Mouse (Mus musculus): ENCODE data around the gene Uqcr11. TPM values are rescaled to one million over a fixed set of nuclear protein-coding genes. Genes with fewer than 3 reads are reported as not detected.
A peak's percentile ranks its signal among the peaks of the same experiment; 100 is the strongest.

The Uqcr11 gene
- total and polyA plus RNA-seq, 2 experiments from 2014 or later: 2,020 to 3,128 TPM

GRCm38 (mm10) chr10:80400704-80401161 lies 5.9 kb downstream of the Uqcr11 start:
- ATAC-seq (ENCODE audit: insufficient read depth, low read depth) (no peak), DNase-seq (ENCODE audit: low spot score) (no peak)
- no peaks in the 10 kb centered on the region for H3K27me3 ChIP-seq (ENCODE audit: control insufficient read depth, insufficient read depth, low read length)
- no peak overlapping the region for H3K4me3 ChIP-seq (ENCODE audit: low read depth, low read length)
- 0 out of 2 replicates have a peak overlapping the region, but pooled peaks have one; percentile 91 for H3K27ac ChIP-seq (ENCODE audit: low read depth)
- TF ChIP-seq EP300 (IDR thresholded peaks at IDR 0.05; ENCODE audit: low read depth): no peak
- TF ChIP-seq CTCF (IDR thresholded peaks at IDR 0.05; ENCODE audit: low read depth): no peak
- H3K36me3 ChIP-seq (replicated peaks; ENCODE audit: control insufficient read depth, insufficient read depth, low read length): peaks cover 34% of the 10 kb centered on the region
- no peak overlapping the region for H3K4me2 ChIP-seq (ENCODE audit: low read depth, low read length)
- H3K9me3 ChIP-seq (replicated peaks; ENCODE audit: control insufficient read depth, low read length): no peaks in the 10 kb centered on the region
- WGBS: 64% methylated on average over 4 of the region's 4 CpGs
- peaks cover 31% of the 10 kb centered on the region for H3K4me1 ChIP-seq (ENCODE audit: control insufficient read depth, insufficient read depth)
- H3K9ac ChIP-seq (replicated peaks; ENCODE audit: low read depth, low read length): peak overlapping the region; percentile 59; the same call in 1 of the 2 replicates

GRCm38 (mm10) chr10:80399973-80400703 lies 6.5 kb downstream of the Uqcr11 start:
- Histone ChIP-seq H3K9ac (replicated peaks; ENCODE audit: low read depth, low read length) (peak overlapping the region; percentile 59), H3K36me3 (replicated peaks; ENCODE audit: control insufficient read depth, insufficient read depth, low read length) (peaks cover 38% of the 10 kb centered on the region), H3K4me1 (ENCODE audit: control insufficient read depth, insufficient read depth) (peaks cover 25% of the 10 kb centered on the region), H3K27ac (ENCODE audit: low read depth) (peak overlapping the region; percentile 91), H3K27me3 (ENCODE audit: control insufficient read depth, insufficient read depth, low read length) (no peaks in the 10 kb centered on the region), H3K4me3 (ENCODE audit: low read depth, low read length) (peak overlapping the region; percentile 60), H3K4me2 (ENCODE audit: low read depth, low read length) (peak overlapping the region; percentile 81), H3K9me3 (replicated peaks; ENCODE audit: control insufficient read depth, low read length) (no peaks in the 10 kb centered on the region)
- 7% methylated on average over 17 of the region's 17 CpGs for WGBS
- no peak for ATAC-seq (ENCODE audit: insufficient read depth, low read depth)
- no peak for TF ChIP-seq CTCF (IDR thresholded peaks at IDR 0.05; ENCODE audit: low read depth)
- TF ChIP-seq EP300 (IDR thresholded peaks at IDR 0.05; ENCODE audit: low read depth): no peak
- no peak for DNase-seq (ENCODE audit: low spot score)

GRCm38 (mm10) chr10:80399191-80399972 lies 7.2 kb downstream of the Uqcr11 start, which contains the start of gene Mbd3:
Gene Mbd3, minus strand, starts transcription at chr10:80399550.
- ATAC-seq (ENCODE audit: insufficient read depth, low read depth): peak; percentile 93
- WGBS: under 1% methylated on average over 72 of the region's 82 CpGs
- Histone ChIP-seq H3K4me3 (ENCODE audit: low read depth, low read length) (peak within 1 kb of the TSS; percentile 83), H3K9ac (replicated peaks; ENCODE audit: low read depth, low read length) (peak within 1 kb of the TSS; percentile 87), H3K4me1 (ENCODE audit: control insufficient read depth, insufficient read depth) (peaks cover 22% of the 10 kb centered on the region), H3K4me2 (ENCODE audit: low read depth, low read length) (peak within 1 kb of the TSS; percentile 81), H3K27ac (ENCODE audit: low read depth) (peak within 1 kb of the TSS; percentile 97), H3K36me3 (replicated peaks; ENCODE audit: control insufficient read depth, insufficient read depth, low read length) (peaks cover 44% of the 10 kb centered on the region), H3K9me3 (replicated peaks; ENCODE audit: control insufficient read depth, low read length) (no peaks in the 10 kb centered on the region), H3K27me3 (ENCODE audit: control insufficient read depth, insufficient read depth, low read length) (no peaks in the 10 kb centered on the region)
- TF ChIP-seq CTCF (IDR thresholded peaks at IDR 0.05; ENCODE audit: low read depth) (no peak), EP300 (IDR thresholded peaks at IDR 0.05; ENCODE audit: low read depth) (no peak)
- DNase-seq (ENCODE audit: low spot score): peak; percentile 100

GRCm38 (mm10) chr10:80398719-80399190 lies 7.9 kb downstream of the Uqcr11 start:
- peak; percentile 86 for ATAC-seq (ENCODE audit: insufficient read depth, low read depth)
- H3K9me3 ChIP-seq (replicated peaks; ENCODE audit: control insufficient read depth, low read length): no peaks in the 10 kb centered on the region
- peak overlapping the region; percentile 73 for H3K4me2 ChIP-seq (ENCODE audit: low read depth, low read length)
- H3K36me3 ChIP-seq (replicated peaks; ENCODE audit: control insufficient read depth, insufficient read depth, low read length): peaks cover 44% of the 10 kb centered on the region
- peak overlapping the region; percentile 83 for H3K4me3 ChIP-seq (ENCODE audit: low read depth, low read length)
- peak overlapping the region; percentile 87 for H3K9ac ChIP-seq (replicated peaks; ENCODE audit: low read depth, low read length)
- no peaks in the 10 kb centered on the region for H3K27me3 ChIP-seq (ENCODE audit: control insufficient read depth, insufficient read depth, low read length)
- peak; percentile 98 for DNase-seq (ENCODE audit: low spot score)
- H3K27ac ChIP-seq (ENCODE audit: low read depth): peak overlapping the region; percentile 97
- peaks cover 22% of the 10 kb centered on the region for H3K4me1 ChIP-seq (ENCODE audit: control insufficient read depth, insufficient read depth)
- WGBS: under 1% methylated on average over 52 of the region's 59 CpGs
- no peak for TF ChIP-seq EP300 (IDR thresholded peaks at IDR 0.05; ENCODE audit: low read depth)
- TF ChIP-seq CTCF (IDR thresholded peaks at IDR 0.05; ENCODE audit: low read depth): no peak

GRCm38 (mm10) chr10:80398174-80398535 lies 8.5 kb downstream of the Uqcr11 start:
- 0% methylated on average over 1 of the region's 1 CpGs for WGBS
- ATAC-seq (ENCODE audit: insufficient read depth, low read depth): no peak
- peaks cover 44% of the 10 kb centered on the region for H3K36me3 ChIP-seq (replicated peaks; ENCODE audit: control insufficient read depth, insufficient read depth, low read length)

More at GRCm38 (mm10) chr10:80398174-80398535, 8.5 kb downstream of the Uqcr11 start:
- no peaks in the 10 kb centered on the region for H3K9me3 ChIP-seq (replicated peaks; ENCODE audit: control insufficient read depth, low read length)
- peak overlapping the region; percentile 59 for H3K9ac ChIP-seq (replicated peaks; ENCODE audit: low read depth, low read length)
- no peaks in the 10 kb centered on the region for H3K27me3 ChIP-seq (ENCODE audit: control insufficient read depth, insufficient read depth, low read length)
- peak overlapping the region; percentile 73 for H3K4me2 ChIP-seq (ENCODE audit: low read depth, low read length)
- peak overlapping the region; percentile 97 for H3K27ac ChIP-seq (ENCODE audit: low read depth)
- DNase-seq (ENCODE audit: low spot score): no peak
- peak overlapping the region; percentile 83 for H3K4me3 ChIP-seq (ENCODE audit: low read depth, low read length)
- TF ChIP-seq CTCF (IDR thresholded peaks at IDR 0.05; ENCODE audit: low read depth) (no peak), EP300 (IDR thresholded peaks at IDR 0.05; ENCODE audit: low read depth) (no peak)
- peaks cover 22% of the 10 kb centered on the region for H3K4me1 ChIP-seq (ENCODE audit: control insufficient read depth, insufficient read depth)

Data from heart, postnatal 0 days (tissue).